Mouse (Mus musculus) forelimb bud, embryonic 11.5 days (tissue): ENCODE results near the gene Tomm7.
"Not testable (repeated sequence)": the region's sequence is repeated elsewhere in the genome, so short reads cannot be mapped to it uniquely, and the experiment has no call there.

Experiments used
- DNase-seq: peaks from one replicate; pipeline ENCODE4 v3.0.0-alpha.2; 2012; ENCODE audit warnings: low read depth, low spot score

The Tomm7 gene

GRCm38 (mm10) chr5:23843674-23844530 lies at the start of gene Tomm7:
Gene Tomm7, minus strand, starts transcription at chr5:23844161.
- peak; percentile 99 for DNase-seq

- no peak for DNase-seq
Measured at GRCm38 (mm10) chr5:23893156-23893863, 49.3 kb upstream of the Tomm7 start.

DNA sequence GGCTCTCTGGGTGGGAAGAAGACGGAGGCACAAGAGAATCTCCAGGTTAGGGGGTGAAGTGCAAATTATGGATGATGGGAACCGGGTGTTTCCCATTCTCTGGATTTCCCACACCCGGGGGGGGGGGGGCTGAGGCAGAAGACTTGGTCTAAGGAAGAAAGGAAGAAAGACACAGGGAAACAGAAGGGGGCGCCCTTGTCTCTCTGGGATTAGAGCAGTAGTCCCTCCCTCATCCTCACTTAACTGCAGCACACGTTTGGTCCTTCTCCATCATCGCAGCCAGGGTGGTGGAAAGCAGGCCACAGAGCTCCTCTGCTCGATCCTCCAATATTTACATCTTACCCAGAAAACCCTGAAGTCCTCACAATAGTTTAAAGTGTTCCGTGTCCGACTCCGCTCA lies 46.8 kb upstream of the Tomm7 start:
- DNase-seq, result peak; percentile 37

DNA sequence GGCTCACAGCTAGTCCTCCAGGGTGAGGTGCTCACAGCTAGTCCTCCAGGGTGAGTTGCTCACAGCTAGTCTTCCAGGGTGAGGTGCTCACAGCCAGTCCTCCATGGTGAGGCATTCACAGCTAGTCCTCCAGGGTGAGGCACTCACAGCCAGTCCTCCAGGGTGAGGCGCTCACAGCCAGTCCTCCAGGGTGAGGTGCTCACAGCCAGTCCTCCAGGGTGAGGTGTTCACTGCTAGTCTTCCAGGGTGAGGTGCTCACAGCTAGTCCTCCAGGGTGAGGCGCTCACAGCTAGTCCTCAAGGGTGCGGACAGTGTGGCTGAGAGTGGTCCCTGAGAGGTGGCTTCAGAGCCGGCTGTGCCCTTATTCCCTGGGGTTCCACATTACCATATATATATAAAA lies 45.5 kb upstream of the Tomm7 start:
- no peak for DNase-seq

DNA sequence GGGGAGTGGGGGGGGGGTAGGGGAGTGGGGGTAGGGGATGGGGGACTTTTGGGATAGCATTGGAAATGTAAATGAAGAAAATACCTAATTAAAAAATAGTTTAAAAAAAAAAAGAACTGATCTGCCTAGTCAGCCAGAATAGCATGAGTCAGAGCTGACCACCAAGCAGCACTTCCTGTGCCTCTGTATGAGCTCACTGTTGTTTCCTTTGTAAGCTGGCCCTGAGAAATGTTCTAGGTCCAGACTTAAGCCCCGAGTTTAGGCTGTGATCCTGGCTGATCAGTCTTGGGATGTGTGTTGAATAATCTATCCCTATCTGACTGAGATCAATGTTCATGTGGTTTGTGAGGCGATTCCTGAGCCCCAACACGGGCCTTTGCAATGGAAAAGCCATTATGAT lies 43.1 kb upstream of the Tomm7 start:
- DNase-seq, result no peak

- no peak for DNase-seq
Measured at GRCm38 (mm10) chr5:23874457-23874856, 30.5 kb upstream of the Tomm7 start.

GRCm38 (mm10) chr5:23872586-23872985 lies 28.6 kb upstream of the Tomm7 start:
- no peak for DNase-seq

GRCm38 (mm10) chr5:23871323-23871722 lies 27.4 kb upstream of the Tomm7 start:
- DNase-seq, result not testable (repeated sequence)

GRCm38 (mm10) chr5:23865941-23866340 lies 22.0 kb upstream of the Tomm7 start:
- DNase-seq, result no peak

DNA sequence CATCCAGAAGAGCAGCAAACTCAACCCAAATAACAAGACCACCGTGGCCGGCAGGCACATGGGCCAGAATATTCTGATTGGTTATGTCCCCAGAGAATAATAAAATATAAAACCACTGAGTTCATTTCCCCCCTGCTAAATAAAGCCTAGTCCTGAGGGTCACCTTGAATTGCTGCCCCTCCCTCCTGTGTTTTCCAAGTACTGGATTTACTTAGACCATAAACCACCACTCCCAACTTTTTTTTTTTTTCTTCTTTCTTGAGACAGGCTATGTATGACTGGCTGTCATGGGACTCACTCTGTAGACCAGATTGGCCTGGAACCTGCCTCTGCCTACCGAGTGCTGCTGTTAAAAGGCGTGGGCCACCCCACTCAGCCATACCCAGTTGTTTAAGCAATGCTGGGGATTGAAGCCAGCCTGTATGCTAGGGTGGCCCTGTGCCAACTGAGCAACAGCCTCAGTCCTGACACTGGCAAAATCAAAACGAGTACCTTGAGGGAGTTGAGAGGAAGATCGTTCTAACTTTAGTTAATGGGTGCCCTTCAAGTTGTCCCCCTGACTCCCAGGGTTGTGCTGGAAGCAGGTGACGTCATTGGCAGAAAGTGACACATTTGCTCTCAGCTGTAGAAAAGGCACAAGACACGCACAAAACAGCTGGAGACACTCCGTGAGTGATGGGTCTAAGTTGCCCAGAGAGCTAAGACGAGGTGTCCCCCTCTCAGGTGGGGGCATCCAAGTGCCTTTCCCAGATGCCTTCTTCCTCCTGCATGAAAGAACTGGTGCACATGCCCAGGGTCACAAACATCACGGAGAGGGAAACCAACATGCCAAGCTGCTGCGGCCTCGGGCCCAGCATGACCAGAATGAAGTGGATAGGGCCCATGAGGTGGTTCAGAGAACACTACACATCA lies 20.3 kb upstream of the Tomm7 start:
- no peak for DNase-seq

GRCm38 (mm10) chr5:23863166-23864053 lies 19.4 kb upstream of the Tomm7 start:
- DNase-seq, result no peak

DNA sequence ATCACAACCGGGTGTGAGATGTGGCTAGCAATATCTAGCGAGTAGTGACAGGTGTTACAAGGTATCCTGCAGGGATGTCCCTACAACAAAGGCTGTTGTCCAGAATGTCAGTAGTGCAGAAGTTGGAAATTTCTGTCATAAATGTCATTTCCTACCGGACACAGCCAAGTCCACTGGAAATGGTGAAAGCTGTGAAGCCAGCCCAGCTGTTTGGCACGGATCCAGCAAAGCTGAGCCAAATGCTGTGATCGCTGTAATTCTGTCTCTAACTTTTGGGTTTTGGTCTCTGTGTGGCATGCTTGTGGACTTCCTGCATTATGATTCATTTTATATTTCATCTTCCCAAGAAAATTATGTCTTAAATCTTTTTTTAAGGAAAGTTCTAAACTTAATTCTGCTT lies 18.3 kb upstream of the Tomm7 start:
- no peak for DNase-seq

- no peak for DNase-seq
Measured at GRCm38 (mm10) chr5:23861721-23862120, 17.8 kb upstream of the Tomm7 start.

DNA sequence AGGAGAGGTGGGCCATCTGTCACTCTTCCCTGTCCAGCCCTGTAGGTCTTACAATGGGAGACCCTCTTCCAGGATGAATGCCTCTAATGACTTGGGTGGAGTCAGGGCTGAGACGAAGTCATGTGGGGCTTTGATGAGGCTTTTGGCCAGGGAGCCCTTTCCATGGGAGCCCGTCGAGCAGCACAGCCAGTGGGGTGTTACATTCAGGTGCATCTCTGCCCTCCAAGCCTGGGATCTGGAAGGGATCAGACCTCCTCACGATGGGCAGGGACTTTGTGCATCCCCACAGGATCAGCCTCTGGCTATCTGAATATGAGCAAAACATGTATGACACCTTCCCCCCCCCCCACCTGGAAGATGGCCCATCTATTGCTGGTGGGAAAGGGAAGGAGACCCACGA lies 15.9 kb upstream of the Tomm7 start:
- no peak for DNase-seq

- DNase-seq, result no peak
Measured at GRCm38 (mm10) chr5:23859087-23859718, 15.2 kb upstream of the Tomm7 start.

DNA sequence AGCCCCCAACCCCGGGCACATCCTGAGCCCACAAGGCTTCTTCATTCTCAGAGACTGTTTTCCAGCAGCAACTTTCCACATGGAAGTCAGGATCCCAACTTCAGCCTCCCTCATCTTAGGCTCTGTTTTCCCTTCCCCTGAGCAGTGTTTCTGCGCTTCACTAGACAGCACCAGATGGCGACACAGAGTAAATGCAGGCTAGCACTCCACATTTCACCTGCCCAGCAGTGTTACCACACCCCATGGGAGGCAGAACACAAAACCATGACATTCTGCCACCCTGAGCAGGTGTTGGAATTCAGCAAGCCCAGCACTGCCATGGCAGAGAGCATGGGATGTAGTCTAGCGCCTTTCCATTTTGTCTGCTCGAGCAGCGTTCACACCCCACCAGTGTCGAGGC lies 14.7 kb upstream of the Tomm7 start:
- no peak for DNase-seq

DNA sequence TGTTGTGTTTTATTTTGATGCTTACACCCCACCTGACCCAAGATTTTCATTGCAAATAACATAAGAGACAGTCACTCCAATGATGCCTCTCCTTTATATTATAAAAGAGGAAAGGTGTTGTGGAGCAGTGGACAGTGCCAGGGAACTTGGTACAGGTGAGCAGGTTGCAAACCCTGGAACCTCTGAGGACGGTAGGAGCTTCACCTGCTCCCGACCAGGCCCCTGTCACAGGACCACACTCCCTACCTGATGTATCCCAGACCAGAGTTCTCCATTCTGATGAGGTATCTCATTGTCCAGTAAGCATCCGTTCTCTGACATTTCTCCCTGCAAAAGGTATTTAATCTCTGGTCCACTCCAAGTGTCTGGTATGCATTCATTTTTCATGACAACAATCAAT lies 14.0 kb upstream of the Tomm7 start:
- no peak for DNase-seq

DNA sequence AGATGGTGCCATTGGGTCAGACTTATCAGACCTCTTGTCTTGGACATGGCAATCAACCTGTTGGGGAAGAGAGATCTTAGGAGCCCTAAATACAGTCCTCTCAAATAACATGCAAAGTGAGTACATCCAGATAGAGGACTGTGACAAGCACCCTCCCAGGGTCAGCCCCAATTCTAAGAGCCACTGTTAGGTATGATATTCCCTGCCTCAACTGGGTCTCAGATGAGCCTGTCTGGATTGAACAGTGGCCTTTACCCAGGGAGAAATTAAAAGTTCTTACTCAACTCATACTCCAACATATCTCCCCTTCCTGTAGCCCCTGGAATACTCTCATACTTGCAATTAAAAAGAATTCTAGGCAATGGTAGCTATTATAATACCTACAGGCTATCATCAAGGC lies 13.2 kb upstream of the Tomm7 start:
- no peak for DNase-seq

- DNase-seq, result no peak
Measured at GRCm38 (mm10) chr5:23856164-23856563, 12.2 kb upstream of the Tomm7 start.

- DNase-seq, result no peak
Measured at GRCm38 (mm10) chr5:23855484-23855883, 11.5 kb upstream of the Tomm7 start.
